In the genomic region with DNA sequence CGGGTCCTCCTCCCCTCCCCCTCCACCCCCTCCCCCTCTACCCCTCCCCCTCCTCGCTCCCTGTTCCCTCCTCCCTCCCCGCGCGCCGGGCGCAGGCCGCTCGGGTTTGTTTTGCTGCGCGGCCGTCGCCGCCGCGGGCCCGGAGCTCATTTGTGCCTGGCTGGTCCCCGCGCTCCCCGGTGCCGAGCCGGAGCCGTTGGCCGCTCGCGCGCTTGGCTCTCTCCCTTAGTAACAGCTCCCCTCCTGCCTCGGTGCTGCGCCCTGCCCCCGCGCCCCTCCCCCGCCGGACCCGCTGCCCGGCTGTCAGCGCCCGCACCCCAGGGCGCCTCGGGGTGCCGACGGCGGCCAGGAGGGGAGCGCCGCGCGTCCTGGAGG, we compare ENCODE assay signal across 8 mouse cellular contexts. TPM values are rescaled to one million over a fixed set of nuclear protein-coding genes. Genes with fewer than 3 reads are reported as not detected.
DNase-seq lines count a peak whose midpoint lies in the region; ATAC-seq lines count a peak whose summit lies in the region.

A gene (plus strand): TSS at position 92 of the 375 bp plus-strand sequence.

- H3K27ac ChIP-seq in hindbrain, embryonic 12.5 days, result peak within 1 kb of the TSS; percentile 99

- peak; percentile 89 for DNase-seq in MN1 (ENCODE audit: low spot score)
- peak; percentile 97 for DNase-seq in cerebellum, adult 9-11 months
- peak; percentile 87 to 88 for DNase-seq in frontal cortex, postnatal 14 days (ENCODE audit: low spot score in 2 of 2)
- DNase-seq in layer of hippocampus, postnatal 14 days (ENCODE audit: low spot score in 2 of 2), result peak; percentile 90 to 96
- peak; percentile 94 for DNase-seq in lung, postnatal 25 days (ENCODE audit: low spot score)
- DNase-seq in retina, postnatal 1 day, result peak; percentile 96
- DNase-seq in urinary bladder, adult 18-20 months (ENCODE audit: low spot score in 2 of 2), result peak; percentile 85 to 92

- H3K4me2 ChIP-seq in hindbrain, embryonic 12.5 days (replicated peaks), result peak within 1 kb of the TSS; percentile 71

- H3K9ac ChIP-seq in hindbrain, embryonic 12.5 days, result peak within 1 kb of the TSS; percentile 93

- peak; percentile 91 for ATAC-seq in hindbrain, embryonic 12.5 days (ENCODE audit: low FRiP score)

- H3K27me3 ChIP-seq in hindbrain, embryonic 12.5 days, result no peaks in the 10 kb centered on the region

- peak within 1 kb of the TSS; percentile 96 for H3K4me3 ChIP-seq in hindbrain, embryonic 12.5 days

- peaks cover 35% of the 10 kb centered on the region for H3K4me1 ChIP-seq in hindbrain, embryonic 12.5 days

- no peaks in the 10 kb centered on the region for H3K9me3 ChIP-seq in hindbrain, embryonic 12.5 days (replicated peaks)

- no peaks in the 10 kb centered on the region for H3K36me3 ChIP-seq in hindbrain, embryonic 12.5 days

- 1% methylated on average over 32 of the region's 46 CpGs for WGBS in hindbrain, embryonic 12.5 days

RNA-seq across cellular contexts. Expression of the gene that starts here (rescaled TPM):
- 33.3 and 34.4 TPM in 2 replicates for polyA plus RNA-seq in hindbrain, embryonic 12.5 days (2016; fragmentation: Nextera tagmentation; extraction: Ambion mirVana)
- total RNA-seq in layer of hippocampus, postnatal 14 days (2021), result 100 to 1,000 TPM; 127 to 138 TPM

Comparison
In these comparisons a context has a peak if more than half of its experiments do, and no peak if none do; other contexts are left out.
1. Peak in every context shown above with its lines: DNase-seq, ATAC-seq, H3K4me3 ChIP-seq and H3K27ac ChIP-seq.